Mouse (Mus musculus): ENCODE measurements around the gene Lgals2. TPM values are rescaled to one million over a fixed set of nuclear protein-coding genes. Genes with fewer than 3 reads are reported as not detected.

Lgals2 gene
- total RNA-seq, 2 experiments from 2014 or later: not detected

- no peak for DNase-seq
Measured at GRCm38 (mm10) chr15:78810146-78810545, 45.2 kb downstream of the Lgals2 start.

GRCm38 (mm10) chr15:78809739-78810138 is 45.6 kb downstream of the Lgals2 start:
- DNase-seq: no peak

- DNase-seq: no peak
Measured at GRCm38 (mm10) chr15:78808980-78809379, 46.3 kb downstream of the Lgals2 start.

GRCm38 (mm10) chr15:78807141-78807540 is 48.2 kb downstream of the Lgals2 start:
- no peak for DNase-seq

DNA sequence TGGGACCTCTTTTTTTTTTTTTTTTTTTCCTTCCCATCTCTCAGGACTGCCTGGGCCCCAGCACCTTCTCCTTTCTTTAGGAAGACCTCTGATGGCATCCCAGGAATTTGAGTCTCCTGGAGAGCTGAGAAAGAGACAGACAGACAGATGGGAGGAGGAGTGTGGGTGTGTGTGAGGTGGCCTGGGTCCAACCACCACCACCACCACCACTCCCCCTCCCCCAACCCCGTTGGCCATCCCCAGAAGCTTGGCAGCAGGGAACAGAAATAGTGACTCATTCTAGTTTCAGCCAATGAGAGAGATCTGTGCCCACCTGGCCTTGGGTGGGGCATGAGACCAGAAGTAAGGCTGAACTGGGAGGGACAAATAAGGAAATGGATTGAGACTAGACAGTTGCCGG is 48.7 kb downstream of the Lgals2 start:
- DNase-seq: no peak

- no peak for DNase-seq
Measured at GRCm38 (mm10) chr15:78805351-78805750, 50.0 kb downstream of the Lgals2 start.

- DNase-seq: no peak
Measured at GRCm38 (mm10) chr15:78804326-78804725, 51.0 kb downstream of the Lgals2 start.

- no peak for DNase-seq
Measured at GRCm38 (mm10) chr15:78803499-78803900, 51.8 kb downstream of the Lgals2 start.

DNA sequence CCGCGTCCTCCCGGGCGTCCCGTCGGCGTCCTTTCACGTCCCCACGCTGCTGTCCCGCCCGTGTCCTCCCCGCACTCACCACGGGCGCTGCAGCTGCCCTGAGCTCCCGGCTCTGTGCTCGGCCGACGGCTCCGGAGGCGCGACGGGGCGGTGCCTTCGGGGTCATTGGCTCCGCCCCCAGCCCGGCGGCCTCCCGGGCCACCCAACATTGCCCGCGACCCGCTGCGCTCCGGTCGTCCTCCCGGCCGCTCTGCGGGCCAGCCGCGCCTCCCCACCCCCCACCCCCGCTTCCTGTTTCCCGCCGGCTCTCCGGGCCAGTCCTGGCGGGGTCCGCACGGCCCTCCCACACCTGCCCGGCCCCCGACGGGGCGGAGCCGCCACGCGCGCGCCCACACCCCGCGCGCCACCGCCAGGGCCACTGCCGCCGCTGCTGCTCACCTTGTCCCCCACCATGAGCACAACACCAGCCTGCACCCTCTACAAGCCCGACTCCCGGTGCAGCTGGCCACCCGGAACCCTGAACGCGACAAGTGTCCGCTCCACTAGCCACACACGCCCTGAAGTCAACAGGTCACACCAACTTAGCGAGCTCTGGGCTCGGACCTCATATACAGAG is 52.4 kb downstream of the Lgals2 start, which contains the start of gene Card10:
TSS of gene Card10 (minus strand) at position 267 of the 616 bp plus-strand sequence.
- no peak for DNase-seq

DNA sequence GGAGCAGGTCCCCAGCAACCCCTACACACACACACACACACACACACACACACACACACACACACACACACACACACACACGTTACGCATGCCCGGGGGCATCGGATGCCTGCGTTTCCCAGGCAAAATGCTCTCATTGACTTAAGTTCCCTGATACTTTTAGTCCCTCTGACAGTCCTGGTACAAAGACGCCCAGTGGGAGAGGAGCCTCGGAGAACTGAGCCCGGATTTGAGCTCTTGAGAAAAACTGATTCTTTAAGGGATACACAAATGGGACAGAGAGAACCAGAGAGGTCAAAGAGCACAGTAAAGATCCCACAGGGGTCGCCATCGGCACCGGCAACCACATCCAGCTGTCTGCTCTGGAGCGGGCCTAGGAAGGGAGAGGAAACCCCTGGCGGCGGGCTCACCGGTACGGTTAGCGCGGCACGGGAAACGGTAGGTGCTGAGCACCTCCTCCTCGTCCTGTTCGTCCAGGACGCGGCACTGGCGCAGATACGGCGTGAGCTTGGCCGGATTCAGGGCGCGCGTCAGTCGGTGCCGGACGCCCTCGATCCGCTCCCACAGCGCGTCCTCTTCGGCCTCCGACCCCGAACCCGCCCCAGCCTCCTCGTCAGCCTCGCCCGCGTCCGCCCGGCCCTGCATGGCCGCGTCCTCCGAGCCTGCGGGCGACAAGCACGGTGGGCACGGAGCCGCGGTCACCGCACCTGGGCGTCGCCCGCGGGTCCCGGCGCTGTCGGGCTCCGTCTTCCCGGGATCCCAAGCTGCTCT is 53.2 kb downstream of the Lgals2 start:
- no peak for DNase-seq

DNA sequence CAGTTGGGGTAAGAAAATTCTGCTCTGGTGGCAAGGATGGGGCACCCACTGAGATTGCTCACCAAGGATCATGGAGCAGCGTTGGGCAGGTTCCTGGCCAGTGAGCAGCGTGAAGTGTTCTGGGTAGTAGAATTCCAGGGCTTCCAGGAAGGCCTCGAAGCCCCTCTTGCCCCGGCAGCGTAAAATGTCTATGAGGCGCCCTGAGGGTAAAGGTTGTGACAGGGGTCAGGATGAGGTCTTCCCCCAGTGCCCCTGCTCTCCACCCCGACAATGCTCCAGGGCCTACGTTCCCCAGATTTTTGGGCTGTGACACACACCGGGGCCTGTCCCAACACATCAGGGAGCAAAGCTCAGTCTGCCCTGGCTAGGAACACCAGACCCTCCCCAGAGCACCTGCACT is 53.8 kb downstream of the Lgals2 start:
- DNase-seq: no peak

Small RNA genes within 50 kb of the gene (microRNA-seq; reads per million reads assigned to microRNA genes)
- gene Mir6955: 0.30 to 0.63 reads per million in 2 experiments

Other genes with a start within 250 kb of the Lgals2 start
- 100 to 1,000 TPM; 181 to 207 TPM for gene Elfn2, start 136.8 kb downstream of the Lgals2 start, total RNA-seq (2021)
- gene Mfng, start 82.1 kb downstream of the Lgals2 start, total RNA-seq (2021): 1 to 10 TPM; 5.4 to 6.2 TPM
- 1 to 10 TPM; 5.1 to 5.8 TPM for gene Card10, start 52.5 kb downstream of the Lgals2 start, total RNA-seq (2021)
- gene Cdc42ep1, start 12.9 kb downstream of the Lgals2 start, total RNA-seq (2021): 10 to 100 TPM; 12.4 to 13.2 TPM
- 10 to 100 TPM; 56.2 to 58.6 TPM for gene Gga1, start 21.7 kb upstream of the Lgals2 start, total RNA-seq (2021)
- under 1 TPM in 1 of 2 experiments, not detected in 1; 0.33 TPM for gene Gm49510, start 44.1 kb upstream of the Lgals2 start, total RNA-seq (2021)
- 10 to 100 TPM; 32.0 to 33.3 TPM for gene Sh3bp1, start 44.2 kb upstream of the Lgals2 start, total RNA-seq (2021)
- 100 to 1,000 TPM; 171 to 176 TPM for gene Pdxp, start 58.4 kb upstream of the Lgals2 start, total RNA-seq (2021)
- gene Lgals1, start 71.2 kb upstream of the Lgals2 start, total RNA-seq (2021): 10 to 100 TPM; 18.2 to 19.2 TPM
- gene Nol12, start 79.4 kb upstream of the Lgals2 start, total RNA-seq (2021): 10 to 100 TPM; 36.7 to 39.5 TPM
- gene Triobp, start 92.2 kb upstream of the Lgals2 start, total RNA-seq (2021): 10 to 100 TPM in 1 of 2 experiments, 1 to 10 TPM in 1; 7.7 to 12.7 TPM
- gene H1f0, start 172.9 kb upstream of the Lgals2 start, total RNA-seq (2021): 10 to 100 TPM; 88.9 to 89.5 TPM
- gene Galr3, start 186.4 kb upstream of the Lgals2 start, total RNA-seq (2021): not detected
- gene Ankrd54, start 207.4 kb upstream of the Lgals2 start, total RNA-seq (2021): 10 to 100 TPM; 17.6 to 20.7 TPM
- 10 to 100 TPM; 69.4 to 74.8 TPM for gene Eif3l, start 219.7 kb upstream of the Lgals2 start, total RNA-seq (2021)

Measured in layer of hippocampus, postnatal 36 days (tissue).